Mouse (Mus musculus) liver, postnatal 0 days (tissue): ENCODE data around the gene Zfp119a.

Source experiments
- CTCF ChIP-seq: sonication (generic); IDR thresholded peaks from 2 replicates; pipeline ENCODE4 v1.5.1; 2016; ENCODE audit warnings: antibody characterized with exemption, low read depth
- EP300 ChIP-seq: IDR thresholded peaks from 2 replicates; pipeline ENCODE4 v1.6.1; 2016; ENCODE audit warnings: antibody characterized with exemption, low read depth, mild to moderate bottlenecking

DNA sequence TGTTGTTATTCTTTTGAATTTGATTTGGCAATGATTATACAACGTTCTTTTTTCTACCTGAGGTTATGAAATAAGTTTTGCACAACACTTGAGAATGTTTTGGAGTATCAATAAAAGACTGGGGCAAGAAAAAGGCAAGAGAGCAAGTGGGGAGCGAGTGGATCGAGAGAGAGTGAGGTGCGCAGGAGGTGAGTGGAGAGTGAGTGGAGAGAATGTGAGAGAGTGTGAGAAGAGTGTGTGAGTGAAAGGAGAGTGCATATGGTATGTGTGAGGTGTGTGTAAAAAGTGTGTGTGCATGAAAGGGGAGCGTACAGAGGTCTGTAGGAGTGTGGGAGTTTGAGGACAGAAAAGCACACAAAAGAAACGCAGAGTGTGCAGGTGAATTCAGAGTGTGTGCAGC is 25.4 kb upstream of the Zfp119a start:
- TF ChIP-seq CTCF = no peak
- no peak for TF ChIP-seq EP300
